Mouse (Mus musculus) cerebellum, postnatal 10 days (tissue): ENCODE results near the gene Psg22.
"Not testable (repeated sequence)": the region's sequence is repeated elsewhere in the genome, so short reads cannot be mapped to it uniquely, and the experiment has no call there.

Experiments used
- DNase-seq, 2 experiments: peaks; one replicate each; pipeline ENCODE4 v3.0.0; 2021; ENCODE audit warnings: mixed read lengths in 2 of 2

The Psg22 gene

GRCm38 (mm10) chr7:18717790-18718189 lies at the start of gene Psg22:
TSS of gene Psg22 (plus strand) at chr7:18718090.
- no peak for DNase-seq

GRCm38 (mm10) chr7:18679772-18680171 lies 38.1 kb upstream of the Psg22 start:
- peak; percentile 58 to 73 for DNase-seq

DNA sequence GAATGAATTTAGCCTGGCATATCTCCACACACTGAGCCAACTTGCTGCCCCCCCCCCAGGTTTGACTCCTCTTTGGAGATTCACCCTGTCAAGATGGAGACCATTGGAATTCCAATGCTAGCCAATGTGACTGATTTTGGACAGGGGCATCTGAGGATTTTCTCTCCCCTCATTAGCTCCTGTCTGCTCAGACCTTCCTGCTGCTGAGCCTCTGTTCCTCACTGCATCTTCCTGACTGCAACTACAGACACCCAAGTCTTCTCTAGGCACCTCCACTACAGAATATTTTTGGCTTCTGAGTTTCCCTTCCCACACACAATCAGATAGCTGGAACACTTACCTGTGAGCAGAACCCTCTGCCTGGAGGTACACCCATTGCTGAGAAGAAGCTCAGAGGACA lies 32.3 kb upstream of the Psg22 start:
- DNase-seq: no peak

- DNase-seq: no peak
These were observed 31.8 kb upstream of the Psg22 start, which contains the start of gene Psg20 for GRCm38 (mm10) chr7:18686085-18686484. TSS of gene Psg20 (minus strand) at chr7:18686185.

GRCm38 (mm10) chr7:18710331-18710730 lies 7.6 kb upstream of the Psg22 start:
- DNase-seq: peak in 1 of 2 experiments; percentile 16

DNA sequence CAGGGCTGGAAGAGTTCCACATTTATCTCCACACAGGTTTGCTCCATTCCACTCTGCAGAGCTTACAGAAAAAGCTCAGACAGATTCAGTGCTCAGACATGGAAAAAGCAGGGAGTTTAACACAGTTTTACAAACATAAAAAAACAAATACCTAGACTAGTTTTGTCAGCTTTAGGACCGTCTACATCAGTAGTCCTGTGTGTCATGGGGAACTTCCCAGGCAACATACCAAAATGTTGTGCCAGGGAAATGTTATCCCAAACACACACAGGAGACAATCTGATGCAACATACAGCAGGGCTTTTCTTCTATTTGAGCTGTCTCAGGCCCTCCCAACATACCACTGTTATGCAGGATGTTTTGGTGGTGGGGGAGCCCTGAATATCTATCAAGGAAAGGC lies 7.0 kb upstream of the Psg22 start:
- no peak for DNase-seq

DNA sequence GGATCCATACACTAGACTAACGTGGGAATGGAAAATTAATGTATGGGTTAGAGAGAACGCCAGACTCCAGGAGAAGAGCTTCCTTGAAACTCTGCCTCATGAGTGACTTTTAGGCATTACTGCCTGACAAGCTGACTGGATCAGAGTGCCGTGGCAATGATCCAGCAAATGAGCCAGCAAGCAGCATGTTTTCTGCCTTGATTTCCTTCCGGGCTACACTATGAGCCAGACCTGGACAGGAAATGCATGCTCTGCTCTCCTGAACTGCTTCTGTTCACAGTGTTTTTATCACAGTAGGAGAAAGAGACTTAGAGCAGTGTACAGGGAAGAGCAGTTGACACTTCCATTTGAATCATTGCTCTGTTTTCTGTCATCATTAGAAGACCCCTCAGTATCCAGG lies 2.3 kb upstream of the Psg22 start:
- DNase-seq: no peak

- DNase-seq: no peak
These were observed 6.1 kb downstream of the Psg22 start for GRCm38 (mm10) chr7:18724001-18724400.

GRCm38 (mm10) chr7:18725931-18726330 lies 8.0 kb downstream of the Psg22 start:
- not testable (repeated sequence) for DNase-seq

GRCm38 (mm10) chr7:18728391-18728790 lies 10.5 kb downstream of the Psg22 start:
- no peak for DNase-seq

GRCm38 (mm10) chr7:18733111-18733510 lies 15.2 kb downstream of the Psg22 start:
- no peak for DNase-seq

DNA sequence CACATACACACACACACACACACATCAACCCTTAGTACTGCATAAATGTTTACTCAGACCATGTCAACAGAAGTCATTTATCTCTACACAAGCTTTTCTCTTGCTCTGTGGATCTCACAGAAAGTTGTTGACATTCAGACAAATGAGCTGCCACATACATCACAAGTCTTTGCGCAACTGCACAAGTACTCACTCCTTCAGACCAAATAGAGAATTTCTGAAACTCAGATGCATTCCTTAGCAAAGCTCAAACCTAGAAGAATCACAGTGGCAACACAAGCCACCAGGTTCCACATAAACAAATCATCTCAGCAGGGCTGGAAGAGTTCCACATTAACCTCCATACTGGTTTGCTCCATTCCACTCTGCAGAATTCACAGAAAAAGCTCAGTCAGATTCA lies 16.6 kb downstream of the Psg22 start:
- DNase-seq: no peak

GRCm38 (mm10) chr7:18746189-18746860 lies 28.4 kb downstream of the Psg22 start:
- peak; percentile 10 to 15 for DNase-seq

- DNase-seq: not testable (repeated sequence)
These were observed 29.5 kb downstream of the Psg22 start for GRCm38 (mm10) chr7:18747420-18747819.

DNA sequence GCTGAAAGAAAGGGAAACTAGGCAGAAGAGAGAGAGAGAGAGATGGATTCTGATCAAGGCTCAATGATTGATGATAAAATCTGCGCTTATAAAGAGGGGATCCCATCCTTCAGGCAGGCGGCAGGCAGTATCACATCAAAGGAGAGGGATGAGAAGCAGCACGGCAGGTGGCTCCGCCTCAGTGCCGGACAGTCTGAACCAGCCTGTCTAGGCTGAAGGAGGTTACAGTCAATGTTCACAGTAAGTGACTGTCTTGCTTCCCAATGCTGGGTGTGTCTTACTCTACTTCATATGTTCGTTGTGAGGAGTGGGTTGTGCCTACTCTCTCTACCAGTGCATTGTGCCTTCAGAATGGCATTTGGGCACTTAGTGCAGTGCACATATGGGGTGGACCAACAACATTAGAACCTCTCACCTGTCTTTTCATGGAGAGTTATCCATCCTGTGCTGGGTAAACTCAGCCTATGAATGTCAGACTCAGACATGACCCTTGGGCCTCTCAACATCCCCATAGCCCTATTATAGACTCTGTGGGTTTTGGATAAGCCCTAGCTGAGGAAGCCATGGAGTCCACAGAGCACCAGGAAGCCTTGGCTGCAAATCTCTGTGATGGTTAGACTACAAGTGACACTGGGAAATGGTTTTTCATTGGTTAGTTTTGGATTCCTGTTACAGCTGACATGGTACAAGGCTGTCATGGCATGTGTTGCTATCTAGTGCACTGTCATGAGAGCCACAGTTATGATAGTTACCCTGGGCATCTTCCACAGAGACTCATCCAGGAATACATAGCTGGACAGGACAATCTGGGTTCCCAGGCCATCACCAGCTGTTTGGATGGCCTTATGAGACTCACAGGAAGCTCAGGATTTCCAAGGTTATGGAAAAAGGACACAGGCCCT lies 31.4 kb downstream of the Psg22 start:
- no peak for DNase-seq

GRCm38 (mm10) chr7:18749896-18750477 lies 32.1 kb downstream of the Psg22 start:
- DNase-seq: peak; percentile 73 to 81

DNA sequence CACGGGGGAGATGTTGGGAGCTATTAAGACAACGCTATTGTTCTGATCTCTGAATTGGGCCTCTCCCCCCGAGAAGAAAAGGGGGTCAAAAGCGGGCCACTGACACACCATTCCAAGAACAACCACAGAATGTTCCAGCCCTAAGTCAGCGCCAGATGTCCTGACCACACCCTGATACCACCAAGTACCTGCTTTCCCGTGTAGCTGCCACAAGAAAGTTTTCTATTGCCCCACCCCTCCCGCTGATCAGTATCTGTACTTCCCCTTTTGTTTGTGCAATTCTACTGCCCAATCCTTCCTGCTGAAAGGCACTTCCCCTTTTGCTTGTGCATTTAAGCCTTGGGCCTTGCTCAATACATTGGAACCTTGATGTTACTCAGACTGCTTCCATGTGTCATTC lies 42.3 kb downstream of the Psg22 start:
- DNase-seq: not testable (repeated sequence)

DNA sequence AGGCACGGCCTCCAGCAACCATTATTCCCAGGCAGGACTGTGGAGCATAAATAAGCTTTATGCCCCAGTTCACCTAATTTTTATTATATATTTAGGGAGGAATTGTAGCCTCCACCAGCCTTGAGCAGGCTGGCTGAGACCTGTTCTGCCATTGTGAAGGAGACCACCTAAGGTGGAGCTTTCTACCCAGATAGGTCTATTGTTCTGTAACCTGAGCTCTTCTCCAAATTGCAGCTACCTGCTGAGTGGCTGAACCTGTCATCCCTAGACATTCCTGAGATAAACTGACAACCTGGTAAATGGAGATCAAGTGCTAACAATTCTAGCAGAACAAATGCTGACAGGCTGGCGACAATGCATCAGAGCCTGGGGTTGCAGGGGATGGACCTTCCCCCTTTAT lies 45.0 kb downstream of the Psg22 start:
- not testable (repeated sequence) for DNase-seq
